Mouse (Mus musculus): Measurements from ENCODE around the gene Tnfrsf13b.
A peak's percentile ranks its signal among the peaks of the same experiment; 100 is the strongest.
"Not testable (repeated sequence)": the region's sequence is repeated elsewhere in the genome, so short reads cannot be mapped to it uniquely, and the experiment has no call there.

Tnfrsf13b gene

GRCm38 (mm10) chr11:61174821-61175658 lies 48.5 kb downstream of the Tnfrsf13b start, which contains the start of gene Usp22:
Gene Usp22, minus strand, starts transcription at chr11:61175055.
- peak; percentile 100 for DNase-seq

DNA sequence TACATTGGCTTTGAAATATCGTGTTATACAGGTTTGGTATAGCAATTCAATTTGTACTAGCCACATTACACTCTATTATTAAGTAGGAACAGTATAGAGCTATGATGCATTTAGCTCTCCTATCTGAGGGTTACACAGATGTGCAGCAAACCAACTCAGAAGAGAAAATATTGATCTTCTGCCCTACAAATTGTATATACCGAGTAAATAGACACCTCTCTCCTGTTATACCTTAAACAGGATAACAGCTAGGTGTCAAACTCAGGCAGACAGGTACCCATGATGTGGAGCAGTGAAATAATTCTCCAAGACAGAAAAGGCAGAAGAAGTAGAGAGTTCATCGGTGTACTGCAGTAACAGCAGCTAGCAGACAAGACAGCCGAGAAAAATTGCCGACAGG lies 49.2 kb downstream of the Tnfrsf13b start:
- no peak for DNase-seq

- no peak for DNase-seq
These were observed 49.8 kb downstream of the Tnfrsf13b start for GRCm38 (mm10) chr11:61176321-61176720.

- no peak for DNase-seq
These were observed 53.8 kb downstream of the Tnfrsf13b start for GRCm38 (mm10) chr11:61180361-61180760.

GRCm38 (mm10) chr11:61181624-61182023 lies 55.1 kb downstream of the Tnfrsf13b start:
- no peak for DNase-seq

GRCm38 (mm10) chr11:61183820-61184219 lies 57.3 kb downstream of the Tnfrsf13b start:
- DNase-seq = no peak

GRCm38 (mm10) chr11:61190776-61191175 lies 64.2 kb downstream of the Tnfrsf13b start:
- DNase-seq = no peak

DNA sequence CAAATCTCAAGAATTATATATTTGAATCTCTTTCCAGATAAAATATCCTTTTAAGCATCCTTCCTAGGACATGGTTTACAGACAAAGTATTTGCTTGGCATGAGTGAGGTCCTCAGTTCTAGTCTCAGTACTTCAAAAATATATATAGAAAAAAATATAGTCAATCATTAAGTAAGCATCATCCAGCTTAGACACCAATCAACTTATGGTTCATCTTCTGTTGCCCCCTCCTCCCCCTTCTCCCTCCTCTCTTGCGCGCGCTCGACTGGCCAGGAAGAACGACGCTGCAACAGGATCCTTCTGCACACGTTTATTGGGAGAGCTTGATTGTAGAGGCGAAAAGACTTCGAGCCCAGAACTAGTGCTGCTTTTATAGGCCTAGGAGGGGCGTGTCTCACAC lies 65.6 kb downstream of the Tnfrsf13b start:
- not testable (repeated sequence) for DNase-seq

- DNase-seq = no peak
These were observed 66.2 kb downstream of the Tnfrsf13b start for GRCm38 (mm10) chr11:61192779-61193178.

DNA sequence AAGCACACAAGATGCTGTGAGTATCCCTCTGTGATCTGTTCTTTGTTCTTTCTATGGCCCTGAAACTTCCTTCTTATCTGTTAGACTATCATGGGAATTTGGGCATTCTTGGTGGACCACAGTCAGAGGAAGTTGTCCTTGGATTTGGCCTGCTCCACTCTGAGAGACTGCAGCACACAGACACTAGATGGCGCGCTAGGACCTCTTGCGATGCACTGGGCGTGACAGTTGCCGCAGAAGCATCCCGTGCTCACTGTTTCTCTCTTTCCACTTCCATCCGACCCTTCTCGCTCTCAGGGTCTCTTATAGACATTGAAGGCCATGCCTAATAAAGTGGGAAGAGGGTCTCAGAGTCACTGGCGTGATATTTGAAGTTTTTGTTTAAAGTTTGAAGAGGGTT lies 66.8 kb downstream of the Tnfrsf13b start:
- DNase-seq = peak; percentile 33 to 38

DNA sequence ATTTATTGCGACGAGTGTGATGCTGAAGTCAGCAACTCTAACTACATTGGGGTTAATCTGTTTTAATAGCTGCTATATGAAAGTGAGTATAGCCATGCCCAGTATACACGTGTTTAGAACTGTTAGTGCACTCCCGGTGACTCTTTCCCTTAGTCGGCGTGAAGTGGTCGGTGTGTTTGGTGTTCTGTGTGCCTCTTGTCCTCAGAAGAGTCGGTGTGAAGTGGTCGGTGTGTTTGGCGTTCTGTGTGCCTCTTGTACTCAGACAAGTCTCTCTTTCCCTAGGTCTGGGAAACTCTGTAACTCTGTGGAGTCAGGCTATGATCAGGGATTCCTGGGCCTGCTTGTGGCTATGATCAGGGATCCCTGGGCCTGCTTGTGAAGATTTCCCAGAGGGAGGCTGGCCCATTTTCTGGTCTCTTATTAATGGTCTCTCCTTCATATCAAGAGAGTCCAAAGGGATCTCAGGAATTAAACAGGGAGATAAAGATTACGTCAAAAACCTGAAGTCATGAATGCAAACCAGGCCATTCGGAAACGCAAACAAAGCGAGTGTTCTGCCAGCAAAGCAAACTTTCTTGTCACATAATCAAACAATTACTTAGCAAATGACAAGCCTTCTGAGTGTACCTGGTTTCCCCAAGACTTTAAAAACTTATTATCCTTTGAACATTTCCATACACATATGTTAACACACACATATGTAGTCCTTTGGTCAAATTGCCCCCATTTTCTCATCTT lies 70.2 kb downstream of the Tnfrsf13b start:
- no peak for DNase-seq

DNA sequence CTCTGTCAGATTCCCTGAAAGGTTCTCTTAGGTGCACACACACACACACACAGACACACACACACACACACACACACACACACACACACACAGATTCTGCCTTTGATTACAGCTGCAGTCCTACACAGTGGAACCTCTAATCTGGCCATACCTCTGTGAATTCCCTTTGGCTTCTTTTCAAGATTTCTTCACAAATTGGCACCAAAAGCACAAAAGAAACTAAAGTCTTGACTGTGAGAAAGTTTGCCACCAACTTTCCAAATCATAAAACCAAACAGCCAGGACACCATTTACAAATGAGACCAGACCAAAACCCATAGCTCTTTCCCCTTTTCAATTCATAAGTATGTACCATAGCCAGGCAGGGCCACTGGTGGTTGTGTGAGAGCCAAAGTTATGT lies 71.4 kb downstream of the Tnfrsf13b start:
- DNase-seq = no peak

All from thymus, adult 18-20 months (tissue).